Mouse (Mus musculus): ENCODE measurements around the gene Ly86. TPM values are rescaled to one million over a fixed set of nuclear protein-coding genes. Genes with fewer than 3 reads are reported as not detected.

The Ly86 gene
- polyA plus RNA-seq, 1 experiment from 2014 or later, result 6.7 TPM

GRCm38 (mm10) chr13:37453203-37453602 lies 108.2 kb downstream of the Ly86 start:
- Histone ChIP-seq H3K4me2 (replicated peaks; ENCODE audit: low read depth) (peak overlapping the region; percentile 67), H3K4me3 (ENCODE audit: low read depth, low read length) (0 out of 2 replicates have a peak overlapping the region, but pooled peaks have one; percentile 27), H3K4me1 (replicated peaks; ENCODE audit: control insufficient read depth, insufficient read depth, low read length) (0 out of 2 replicates have a peak, but pooled peaks cover 5% of the 10 kb centered on the region), H3K9me3 (ENCODE audit: control insufficient read depth) (no peaks in the 10 kb centered on the region), H3K27ac (ENCODE audit: low read depth, low read length) (peak overlapping the region; percentile 81; the same call in 1 of the 2 replicates), H3K9ac (ENCODE audit: low read depth, low read length) (peak overlapping the region; percentile 35; the same call in 1 of the 2 replicates), H3K27me3 (replicated peaks; ENCODE audit: control insufficient read depth, insufficient read depth, low read length) (no peaks in the 10 kb centered on the region), H3K36me3 (ENCODE audit: control insufficient read depth, insufficient read depth) (no peaks in the 10 kb centered on the region)
- ATAC-seq, result peak; percentile 72
- 3% methylated on average over 13 of the region's 13 CpGs for WGBS
- peak; percentile 98 for TF ChIP-seq CTCF (IDR thresholded peaks at IDR 0.05; ENCODE audit: low read depth)

DNA sequence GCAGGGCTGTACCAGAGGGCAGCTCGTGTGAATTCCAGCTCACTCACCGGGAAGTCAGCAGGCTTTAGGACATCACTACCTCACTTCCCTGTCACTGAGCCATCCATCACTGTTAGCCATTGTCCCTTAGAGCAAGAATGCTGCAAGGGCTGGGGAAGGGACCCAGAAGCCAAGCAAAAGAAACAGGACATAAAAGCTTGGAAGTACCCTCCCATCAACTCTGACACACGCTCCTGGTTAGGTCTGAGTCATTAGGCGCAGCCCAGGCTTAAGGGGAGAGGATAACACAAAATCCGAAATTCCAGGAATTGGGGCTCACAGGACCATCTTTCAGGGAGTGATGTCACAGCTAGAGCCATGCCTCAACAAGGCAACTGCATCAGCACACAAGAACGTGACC lies 109.3 kb downstream of the Ly86 start:
- H3K4me3 ChIP-seq (ENCODE audit: low read depth, low read length), result no peak overlapping the region
- no peaks in the 10 kb centered on the region for H3K9me3 ChIP-seq (ENCODE audit: control insufficient read depth)
- no peak overlapping the region for H3K9ac ChIP-seq (ENCODE audit: low read depth, low read length)
- WGBS, result 58% methylated on average over 6 of the region's 6 CpGs
- peak overlapping the region; percentile 4; the same call in 1 of the 2 replicates for H3K27ac ChIP-seq (ENCODE audit: low read depth, low read length)
- no peak for ATAC-seq
- H3K4me2 ChIP-seq (replicated peaks; ENCODE audit: low read depth), result no peak overlapping the region
- no peaks in the 10 kb centered on the region for H3K36me3 ChIP-seq (ENCODE audit: control insufficient read depth, insufficient read depth)
- no peaks in the 10 kb centered on the region for H3K27me3 ChIP-seq (replicated peaks; ENCODE audit: control insufficient read depth, insufficient read depth, low read length)
- 0 out of 2 replicates have a peak, but pooled peaks cover 5% of the 10 kb centered on the region for H3K4me1 ChIP-seq (replicated peaks; ENCODE audit: control insufficient read depth, insufficient read depth, low read length)
- TF ChIP-seq CTCF (IDR thresholded peaks at IDR 0.05; ENCODE audit: low read depth), result no peak

DNA sequence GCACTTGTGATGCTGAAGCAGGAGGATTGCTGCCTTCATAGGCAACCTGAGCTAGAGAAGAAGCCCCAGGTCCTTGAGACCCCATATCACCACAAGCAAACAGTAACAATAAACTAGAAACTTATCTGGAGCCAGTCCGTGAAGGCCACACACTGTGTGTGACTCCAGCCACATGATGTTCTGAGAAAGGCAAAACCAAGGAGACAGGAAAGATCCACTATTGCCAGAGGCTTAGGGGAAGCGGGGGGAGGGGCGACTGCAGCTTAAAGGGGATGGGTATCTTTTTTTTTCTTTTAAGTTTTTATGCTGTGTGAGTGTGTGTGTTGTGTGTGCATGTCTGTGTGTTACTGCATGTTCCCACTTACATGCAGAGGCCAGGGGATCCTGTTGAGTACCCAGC lies 110.6 kb downstream of the Ly86 start:
- no peaks in the 10 kb centered on the region for H3K9me3 ChIP-seq (ENCODE audit: control insufficient read depth)
- no peak overlapping the region for H3K4me3 ChIP-seq (ENCODE audit: low read depth, low read length)
- TF ChIP-seq CTCF (IDR thresholded peaks at IDR 0.05; ENCODE audit: low read depth), result no peak
- H3K9ac ChIP-seq (ENCODE audit: low read depth, low read length), result no peak overlapping the region
- 0 out of 2 replicates have a peak, but pooled peaks cover 5% of the 10 kb centered on the region for H3K4me1 ChIP-seq (replicated peaks; ENCODE audit: control insufficient read depth, insufficient read depth, low read length)
- H3K27me3 ChIP-seq (replicated peaks; ENCODE audit: control insufficient read depth, insufficient read depth, low read length), result no peaks in the 10 kb centered on the region
- H3K36me3 ChIP-seq (ENCODE audit: control insufficient read depth, insufficient read depth), result no peaks in the 10 kb centered on the region
- H3K4me2 ChIP-seq (replicated peaks; ENCODE audit: low read depth), result no peak overlapping the region
- no peak overlapping the region for H3K27ac ChIP-seq (ENCODE audit: low read depth, low read length)
- ATAC-seq, result no peak
- 59% methylated on average over 3 of the region's 3 CpGs for WGBS

GRCm38 (mm10) chr13:37457007-37457827 lies 112.2 kb downstream of the Ly86 start:
- Histone ChIP-seq H3K4me2 (replicated peaks; ENCODE audit: low read depth) (no peak overlapping the region), H3K36me3 (ENCODE audit: control insufficient read depth, insufficient read depth) (no peaks in the 10 kb centered on the region), H3K27me3 (replicated peaks; ENCODE audit: control insufficient read depth, insufficient read depth, low read length) (no peaks in the 10 kb centered on the region), H3K27ac (ENCODE audit: low read depth, low read length) (peak overlapping the region; percentile 35; the same call in 1 of the 2 replicates), H3K4me1 (replicated peaks; ENCODE audit: control insufficient read depth, insufficient read depth, low read length) (peaks cover 15% of the 10 kb centered on the region; the same call in 1 of the 2 replicates), H3K9me3 (ENCODE audit: control insufficient read depth) (no peaks in the 10 kb centered on the region), H3K9ac (ENCODE audit: low read depth, low read length) (no peak overlapping the region), H3K4me3 (ENCODE audit: low read depth, low read length) (no peak overlapping the region)
- no peak for ATAC-seq
- 28% methylated on average over 11 of the region's 11 CpGs for whole genome bisulfite sequencing
- TF ChIP-seq CTCF (IDR thresholded peaks at IDR 0.05; ENCODE audit: low read depth), result peak; percentile 45

DNA sequence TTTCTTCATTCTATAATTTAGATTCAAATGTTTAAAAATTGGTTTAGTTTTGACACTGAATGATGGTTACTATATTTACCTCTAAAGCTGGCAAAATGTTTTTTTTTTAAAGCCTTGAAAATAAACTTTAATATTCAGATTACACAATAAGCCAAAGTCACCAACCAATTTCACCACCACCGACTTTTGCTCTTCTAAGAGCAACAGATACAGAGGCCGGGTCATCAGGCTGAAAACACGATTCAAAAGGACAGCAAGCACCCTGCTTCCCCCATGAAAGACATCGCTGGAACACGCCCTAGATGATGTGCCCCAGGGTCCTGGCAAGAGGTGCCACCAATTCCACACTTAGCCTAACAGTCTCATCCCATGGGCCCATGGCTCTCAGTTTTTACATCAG lies 113.5 kb downstream of the Ly86 start:
- H3K27me3 ChIP-seq (replicated peaks; ENCODE audit: control insufficient read depth, insufficient read depth, low read length), result no peaks in the 10 kb centered on the region
- no peak overlapping the region for H3K4me3 ChIP-seq (ENCODE audit: low read depth, low read length)

GRCm38 (mm10) chr13:37459022-37459421 lies 114.0 kb downstream of the Ly86 start:
- WGBS, result 78% methylated on average over 10 of the region's 10 CpGs
- H3K27ac ChIP-seq (ENCODE audit: low read depth, low read length), result no peak overlapping the region
- H3K27me3 ChIP-seq (replicated peaks; ENCODE audit: control insufficient read depth, insufficient read depth, low read length), result no peaks in the 10 kb centered on the region

More for the DNA sequence above, 113.5 kb downstream of the Ly86 start:
- no peak for TF ChIP-seq CTCF (IDR thresholded peaks at IDR 0.05; ENCODE audit: low read depth)
- ATAC-seq, result no peak
- Histone ChIP-seq H3K4me2 (replicated peaks; ENCODE audit: low read depth) (no peak overlapping the region), H3K9me3 (ENCODE audit: control insufficient read depth) (no peaks in the 10 kb centered on the region), H3K4me1 (replicated peaks; ENCODE audit: control insufficient read depth, insufficient read depth, low read length) (peaks cover 10% of the 10 kb centered on the region; the same call in 1 of the 2 replicates), H3K27ac (ENCODE audit: low read depth, low read length) (no peak overlapping the region), H3K9ac (ENCODE audit: low read depth, low read length) (no peak overlapping the region), H3K36me3 (ENCODE audit: control insufficient read depth, insufficient read depth) (no peaks in the 10 kb centered on the region)
- 81% methylated on average over 5 of the region's 5 CpGs for WGBS

More at GRCm38 (mm10) chr13:37459022-37459421, 114.0 kb downstream of the Ly86 start:
- TF ChIP-seq CTCF (IDR thresholded peaks at IDR 0.05; ENCODE audit: low read depth), result no peak
- ATAC-seq, result no peak
- H3K4me3 ChIP-seq (ENCODE audit: low read depth, low read length), result no peak overlapping the region
- H3K36me3 ChIP-seq (ENCODE audit: control insufficient read depth, insufficient read depth), result no peaks in the 10 kb centered on the region
- no peaks in the 10 kb centered on the region for H3K9me3 ChIP-seq (ENCODE audit: control insufficient read depth)
- no peak overlapping the region for H3K4me2 ChIP-seq (replicated peaks; ENCODE audit: low read depth)
- peaks cover 10% of the 10 kb centered on the region; the same call in 1 of the 2 replicates for H3K4me1 ChIP-seq (replicated peaks; ENCODE audit: control insufficient read depth, insufficient read depth, low read length)
- no peak overlapping the region for H3K9ac ChIP-seq (ENCODE audit: low read depth, low read length)
